Mouse (Mus musculus) E14TG2a.4 (cell line): ENCODE measurements around the gene Tcam1.

Source experiments
- CTCF ChIP-seq: conservative IDR thresholded peaks from 2 replicates; pipeline ENCODE4 v1.5.1; 2014; ENCODE audit warnings: low read length
- NANOG ChIP-seq: IDR thresholded peaks from 2 replicates; pipeline ENCODE4 v1.6.1; 2014; ENCODE audit warnings: borderline replicate concordance, low read length, mixed read lengths
- POU5F1 ChIP-seq: IDR thresholded peaks from 2 replicates; pipeline ENCODE4 v1.6.1; 2014; ENCODE audit warnings: low read length, borderline replicate concordance

DNA sequence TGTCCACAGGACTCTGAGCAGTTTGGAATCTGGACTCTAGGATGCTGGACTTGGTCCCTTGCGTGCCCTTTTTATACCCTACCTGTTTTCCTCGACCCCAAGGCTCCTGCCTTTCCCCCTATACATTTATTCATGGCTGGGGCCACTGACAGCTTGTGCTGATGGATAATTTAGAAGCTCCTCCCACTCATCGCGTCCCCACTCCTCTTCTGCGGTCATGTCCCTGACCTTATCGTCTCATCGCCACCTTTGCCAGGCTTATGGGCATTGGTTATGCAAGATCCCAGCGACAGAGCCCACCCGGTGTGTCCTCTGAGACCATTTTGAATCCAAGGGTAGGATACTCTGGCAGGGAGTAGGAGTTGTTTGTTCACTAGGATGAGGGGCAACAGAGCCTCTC, 25.3 kb downstream of the Tcam1 start, which contains the start of gene Gh:
- no peak for TF ChIP-seq CTCF
- no peak for TF ChIP-seq NANOG
- TF ChIP-seq POU5F1, result no peak
